Mouse (Mus musculus): ENCODE results near the gene Gm13697.

Gene Gm13697

DNA sequence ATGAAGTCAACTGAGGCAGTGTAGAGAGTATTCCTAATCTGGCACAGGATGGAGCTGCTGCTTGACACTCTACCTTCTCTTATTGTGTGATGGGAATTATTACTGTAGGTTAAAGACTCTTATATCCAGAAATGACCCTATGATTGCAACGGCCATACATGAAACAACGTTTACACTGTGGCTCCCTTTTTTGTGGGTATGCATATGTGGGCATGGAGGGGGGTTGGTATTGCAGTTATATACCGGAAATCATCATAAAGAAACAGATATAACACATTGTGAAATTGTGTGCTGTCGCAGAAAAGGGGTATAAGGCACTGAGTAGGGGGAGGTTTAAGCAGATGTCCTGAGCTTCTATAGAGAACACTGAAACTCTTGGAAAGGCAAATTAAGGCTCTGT, 51.5 kb downstream of the Gm13697 start:
- no peak for DNase-seq (ENCODE audit: low spot score)

Measured in retina, embryonic 14.5 days (tissue).